Mouse (Mus musculus): ENCODE data around the gene Cnpy1.

DNA sequence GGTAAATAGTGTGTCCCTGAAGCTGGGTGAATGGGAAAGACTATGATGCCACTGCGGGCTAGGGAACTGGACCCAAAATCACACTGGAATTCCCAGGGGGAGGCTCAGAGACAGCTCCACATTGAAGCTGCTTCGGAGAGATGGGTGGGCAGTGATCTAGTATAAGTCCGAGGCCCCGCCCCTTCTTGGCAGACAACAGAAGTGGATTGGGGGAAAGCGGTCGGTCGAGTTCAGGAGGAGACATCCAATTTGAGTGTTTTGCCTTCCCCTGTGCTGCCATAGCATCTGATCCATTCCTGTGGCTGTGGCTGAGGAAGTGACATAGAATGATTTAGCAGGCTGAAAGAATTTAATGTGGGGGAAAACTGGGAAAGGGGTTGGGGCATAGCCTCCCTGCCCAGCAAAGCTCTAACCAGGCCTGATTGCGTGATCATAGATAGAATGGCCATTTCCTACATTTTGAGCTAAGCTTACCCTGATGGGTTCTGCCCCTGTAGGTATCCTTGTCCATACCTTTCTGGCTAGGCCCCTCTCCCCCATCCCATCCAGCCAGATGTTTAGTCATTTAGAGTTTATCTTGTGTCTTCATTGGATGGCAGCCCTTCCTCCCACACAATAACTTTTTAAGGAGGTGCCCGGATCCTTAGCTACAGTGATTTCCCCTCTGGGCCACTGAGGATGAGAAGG, 88.4 kb downstream of the Cnpy1 start:
- no peak for TF ChIP-seq CTCF (IDR thresholded peaks at IDR 0.05; ENCODE audit: low read depth)
- TF ChIP-seq EP300 (optimal IDR thresholded peaks at IDR 0.05), result no peak

Data from stomach, postnatal 0 days (tissue).